Mouse (Mus musculus) bone marrow macrophage, adult 2 months (primary cell): Measurements from ENCODE around the gene Slc35g1.

Source experiments
- CTCF ChIP-seq: IDR thresholded peaks from 2 replicates; pipeline ENCODE4 v1.5.1; 2012; ENCODE audit warnings: low read depth, mild to moderate bottlenecking, low read length, moderate library complexity
- POLR2A ChIP-seq: IDR thresholded peaks from 2 replicates; pipeline ENCODE4 v1.6.1; 2012; ENCODE audit warnings: mild to moderate bottlenecking, low read depth, low read length, borderline replicate concordance

DNA sequence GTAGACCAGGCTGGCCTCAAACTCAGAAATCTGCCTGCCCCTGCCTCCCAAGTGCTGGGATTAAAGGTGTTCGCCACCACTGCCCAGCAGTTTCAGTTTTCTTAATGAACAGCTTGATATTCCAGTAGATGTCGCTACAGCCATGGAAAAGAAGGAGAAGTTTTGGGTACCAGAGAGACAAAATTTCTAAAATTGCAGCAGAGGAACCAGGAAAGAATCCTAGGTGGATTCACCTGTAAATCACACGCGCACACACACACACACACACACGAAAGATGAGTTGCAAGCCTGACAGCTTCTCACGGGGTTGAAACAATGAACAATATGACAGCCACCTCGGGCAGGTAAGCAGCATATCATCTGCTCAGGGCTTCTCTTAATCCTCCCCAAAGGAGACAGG lies 28.1 kb downstream of the Slc35g1 start:
- TF ChIP-seq CTCF (no peak), POLR2A (no peak)
